Mouse (Mus musculus): ENCODE data around the gene Cdk4. TPM values are rescaled to one million over a fixed set of nuclear protein-coding genes. Genes with fewer than 3 reads are reported as not detected.

Gene Cdk4
- total RNA-seq, 2 experiments from 2014 or later, result 84.9 to 86.2 TPM

Other genes with a start within 250 kb of the Cdk4 start
- gene Atp23, start 162.2 kb upstream of the Cdk4 start, total RNA-seq (2021), result 1 to 10 TPM; 9.2 to 9.7 TPM
- gene Ctdsp2, start 84.8 kb upstream of the Cdk4 start, total RNA-seq (2021), result 10 to 100 TPM; 69.2 to 80.7 TPM
- under 1 TPM in 1 of 2 experiments, not detected in 1; 0.25 TPM for gene Avil, start 62.8 kb upstream of the Cdk4 start, total RNA-seq (2021)
- gene Tsfm, start 32.7 kb upstream of the Cdk4 start, total RNA-seq (2021), result 10 to 100 TPM; 30.1 to 37.1 TPM
- gene Mettl1, start 22.1 kb upstream of the Cdk4 start, total RNA-seq (2021), result 1 to 10 TPM; 8.7 to 9.7 TPM
- gene Eef1akmt3, start 22.0 kb upstream of the Cdk4 start, total RNA-seq (2021), result under 1 TPM; 0.16 to 0.25 TPM
- gene Cyp27b1, start 15.3 kb upstream of the Cdk4 start, total RNA-seq (2021), result 1 to 10 TPM in 1 of 2 experiments, under 1 TPM in 1; 0.57 to 1.1 TPM
- gene March9, start 3.4 kb upstream of the Cdk4 start, total RNA-seq (2021), result 10 to 100 TPM; 21.7 to 21.8 TPM
- gene Tspan31, start 6.7 kb downstream of the Cdk4 start, total RNA-seq (2021), result 10 to 100 TPM; 65.5 to 71.5 TPM
- 100 to 1,000 TPM; 678 to 689 TPM for gene Agap2, start 11.8 kb downstream of the Cdk4 start, total RNA-seq (2021)
- 100 to 1,000 TPM; 106 to 112 TPM for gene Os9, start 57.6 kb downstream of the Cdk4 start, total RNA-seq (2021)
- gene B4galnt1, start 101.7 kb downstream of the Cdk4 start, total RNA-seq (2021), result 100 to 1,000 TPM; 111 to 116 TPM
- 1 to 10 TPM; 2.4 to 4.1 TPM for gene Slc26a10, start 117.1 kb downstream of the Cdk4 start, total RNA-seq (2021)
- gene Arhgef25, start 126.5 kb downstream of the Cdk4 start, total RNA-seq (2021), result 100 to 1,000 TPM; 142 to 156 TPM
- gene Dtx3, start 132.2 kb downstream of the Cdk4 start, total RNA-seq (2021), result 100 to 1,000 TPM; 210 TPM
- gene Pip4k2c, start 148.1 kb downstream of the Cdk4 start, total RNA-seq (2021), result 10 to 100 TPM; 95.2 to 95.6 TPM
- gene Kif5a, start 199.8 kb downstream of the Cdk4 start, total RNA-seq (2021), result 100 to 1,000 TPM; 934 to 952 TPM
- gene Dctn2, start 202.8 kb downstream of the Cdk4 start, total RNA-seq (2021), result 100 to 1,000 TPM; 262 to 278 TPM
- 10 to 100 TPM; 32.2 to 38.9 TPM for gene Mbd6, start 225.5 kb downstream of the Cdk4 start, total RNA-seq (2021)
- 10 to 100 TPM; 56.0 to 57.1 TPM for gene Mars, start 248.3 kb downstream of the Cdk4 start, total RNA-seq (2021)

All from left cerebral cortex, postnatal 25 days (tissue).